In the genomic region with DNA sequence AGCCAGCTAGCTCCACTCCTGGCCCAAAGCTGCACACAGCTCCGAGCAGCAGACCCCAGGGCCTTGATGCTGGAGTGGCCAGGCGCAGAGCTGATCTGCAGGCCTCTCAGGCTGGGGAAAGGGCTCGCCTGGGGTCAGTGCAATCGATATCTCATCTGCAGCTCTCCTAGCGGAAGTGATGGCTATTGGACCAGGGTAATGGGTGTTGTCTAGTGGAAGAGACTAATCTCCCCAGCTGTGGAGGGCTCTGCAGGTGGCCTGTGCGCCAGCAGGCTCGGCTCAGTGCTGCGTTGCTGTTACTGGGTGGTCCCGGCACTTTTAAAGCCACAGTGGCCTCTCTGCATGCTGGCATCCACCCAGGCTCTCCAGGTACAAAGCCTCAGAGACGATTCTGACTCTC, we compare ENCODE assay signal across 20 mouse cellular contexts. TPM values are rescaled to one million over a fixed set of nuclear protein-coding genes. Genes with fewer than 3 reads are reported as not detected.
DNase-seq lines count a peak whose midpoint lies in the region; ATAC-seq lines count a peak whose summit lies in the region.
"Had no signal": no experiment of that assay in that cellular context is flagged by ENCODE, and none has a peak within 500 bp of the region (broad histone marks: within the 10 kb centered on the region; RNA-seq: fewer than 3 reads in every experiment).

No protein-coding gene starts in this region.

- peak; percentile 34 for DNase-seq in hindbrain, embryonic 11.5 days (ENCODE audit: low spot score)
- DNase-seq in midbrain, embryonic 11.5 days (ENCODE audit: low spot score, missing footprints) = no peak
- DNase-seq in embryonic facial prominence, embryonic 11.5 days (ENCODE audit: low spot score) = no peak
- DNase-seq in retina, postnatal 1 day = peak; percentile 65
- no peak for DNase-seq in heart, postnatal 36 days
- DNase-seq: cerebellum, adult 2 months; gastrocnemius, postnatal 25 days; heart, adult 2 months; heart, postnatal 4 days; kidney, adult 18-20 months; kidney, postnatal 36 days; layer of hippocampus, adult 9-11 months; liver, postnatal 0 days; lung, postnatal 10 days; thymus, postnatal 14 days had no signal

- no peaks in the 10 kb centered on the region for H3K9me3 ChIP-seq in hindbrain, embryonic 11.5 days (ENCODE audit: control insufficient read depth, low read length)
- H3K9me3 ChIP-seq in hindbrain, embryonic 16.5 days (ENCODE audit: control insufficient read depth, low read length) = no peaks in the 10 kb centered on the region
- no peaks in the 10 kb centered on the region for H3K9me3 ChIP-seq in midbrain, embryonic 11.5 days (ENCODE audit: control insufficient read depth, low read length)
- no peaks in the 10 kb centered on the region for H3K9me3 ChIP-seq in midbrain, embryonic 16.5 days (replicated peaks; ENCODE audit: control insufficient read depth, low read length, poor library complexity, severe bottlenecking)
- H3K9me3 ChIP-seq in embryonic facial prominence, embryonic 11.5 days (replicated peaks; ENCODE audit: control insufficient read depth, low read length) = no peaks in the 10 kb centered on the region
- H3K9me3 ChIP-seq: neural tube, embryonic 12.5 days had no signal

- H3K36me3 ChIP-seq in hindbrain, embryonic 11.5 days (ENCODE audit: control insufficient read depth, insufficient read depth, low read length) = no peaks in the 10 kb centered on the region
- H3K36me3 ChIP-seq in hindbrain, embryonic 16.5 days (ENCODE audit: control insufficient read depth, insufficient read depth, low read length) = no peaks in the 10 kb centered on the region
- H3K36me3 ChIP-seq in midbrain, embryonic 11.5 days (ENCODE audit: control insufficient read depth, insufficient read depth, low read length) = no peaks in the 10 kb centered on the region
- H3K36me3 ChIP-seq in midbrain, embryonic 16.5 days (ENCODE audit: control insufficient read depth, insufficient read depth, low read length) = no peaks in the 10 kb centered on the region
- no peaks in the 10 kb centered on the region for H3K36me3 ChIP-seq in embryonic facial prominence, embryonic 11.5 days (replicated peaks; ENCODE audit: control insufficient read depth, insufficient read depth, low read depth, low read length)
- H3K36me3 ChIP-seq: neural tube, embryonic 12.5 days had no signal

- peaks cover 4% of the 10 kb centered on the region; the same call in 1 of the 2 replicates for H3K27me3 ChIP-seq in hindbrain, embryonic 11.5 days (ENCODE audit: control insufficient read depth, insufficient read depth, low read length)
- no peaks in the 10 kb centered on the region; the same call in 1 of the 2 replicates for H3K27me3 ChIP-seq in hindbrain, embryonic 16.5 days (replicated peaks; ENCODE audit: control insufficient read depth, insufficient read depth, low read length)
- no peaks in the 10 kb centered on the region; the same call in none of the 2 replicates for H3K27me3 ChIP-seq in midbrain, embryonic 11.5 days (ENCODE audit: control insufficient read depth, insufficient read depth, low read length)
- H3K27me3 ChIP-seq in midbrain, embryonic 16.5 days (ENCODE audit: control insufficient read depth, insufficient read depth, low read depth, low read length) = peaks cover 5% of the 10 kb centered on the region; the same call in 1 of the 2 replicates
- H3K27me3 ChIP-seq in embryonic facial prominence, embryonic 11.5 days (ENCODE audit: control insufficient read depth, insufficient read depth, low read length) = no peaks in the 10 kb centered on the region

- H3K4me2 ChIP-seq in hindbrain, embryonic 11.5 days (replicated peaks; ENCODE audit: low read depth, low read length) = no peak overlapping the region
- no peak overlapping the region for H3K4me2 ChIP-seq in hindbrain, embryonic 16.5 days (ENCODE audit: low read length)
- H3K4me2 ChIP-seq in midbrain, embryonic 11.5 days = no peak overlapping the region
- no peak overlapping the region for H3K4me2 ChIP-seq in midbrain, embryonic 16.5 days (ENCODE audit: low read length)
- H3K4me2 ChIP-seq in embryonic facial prominence, embryonic 11.5 days (ENCODE audit: low read depth, low read length) = no peak overlapping the region
- H3K4me2 ChIP-seq: neural tube, embryonic 12.5 days had no signal

- no peak for ATAC-seq in hindbrain, embryonic 11.5 days (ENCODE audit: low FRiP score)
- no peak for ATAC-seq in hindbrain, embryonic 16.5 days
- ATAC-seq in midbrain, embryonic 11.5 days (ENCODE audit: low FRiP score) = peak; percentile 55; the same call in 1 of the 2 replicates
- no peak for ATAC-seq in midbrain, embryonic 16.5 days
- 0 out of 2 replicates have a peak, but pooled peaks have one; percentile 40 for ATAC-seq in embryonic facial prominence, embryonic 11.5 days (replicated peaks; ENCODE audit: insufficient number of reproducible peaks, low FRiP score, low TSS enrichment, low read depth)
- ATAC-seq: forebrain, embryonic 14.5 days; liver, postnatal 0 days had no signal

- H3K4me3 ChIP-seq in hindbrain, embryonic 11.5 days (ENCODE audit: low read depth, low read length) = no peak overlapping the region
- H3K4me3 ChIP-seq in hindbrain, embryonic 16.5 days (ENCODE audit: low read length) = no peak overlapping the region
- no peak overlapping the region for H3K4me3 ChIP-seq in midbrain, embryonic 11.5 days (ENCODE audit: low read depth, low read length)
- no peak overlapping the region for H3K4me3 ChIP-seq in midbrain, embryonic 16.5 days (ENCODE audit: low read depth, low read length)
- no peak overlapping the region for H3K4me3 ChIP-seq in embryonic facial prominence, embryonic 11.5 days (ENCODE audit: low read depth, low read length)
- H3K4me3 ChIP-seq: heart, adult 2 months; left cerebral cortex, adult 2 months; neural tube, embryonic 12.5 days had no signal

- 0 out of 2 replicates have a peak, but pooled peaks cover 3% of the 10 kb centered on the region for H3K4me1 ChIP-seq in hindbrain, embryonic 11.5 days (replicated peaks; ENCODE audit: control insufficient read depth, insufficient read depth, low read length)
- H3K4me1 ChIP-seq in hindbrain, embryonic 16.5 days (ENCODE audit: control insufficient read depth, insufficient read depth, low read depth, low read length) = no peaks in the 10 kb centered on the region
- peaks cover 7% of the 10 kb centered on the region for H3K4me1 ChIP-seq in midbrain, embryonic 11.5 days (ENCODE audit: control insufficient read depth, insufficient read depth, low read length)
- H3K4me1 ChIP-seq in midbrain, embryonic 16.5 days (ENCODE audit: control insufficient read depth, insufficient read depth, low read length) = no peaks in the 10 kb centered on the region
- H3K4me1 ChIP-seq in embryonic facial prominence, embryonic 11.5 days (ENCODE audit: control insufficient read depth, insufficient read depth, low read length) = peaks cover 7% of the 10 kb centered on the region

- intact Hi-C loops in heart, postnatal 36 days (cut with DNase I) = no loop called here

- H3K9ac ChIP-seq in hindbrain, embryonic 11.5 days (ENCODE audit: low read depth, low read length) = no peak overlapping the region
- H3K9ac ChIP-seq in hindbrain, embryonic 16.5 days (ENCODE audit: low read depth, low read length) = no peak overlapping the region
- H3K9ac ChIP-seq in midbrain, embryonic 11.5 days (ENCODE audit: low read length) = no peak overlapping the region; the same call in 1 of the 2 replicates
- H3K9ac ChIP-seq in midbrain, embryonic 16.5 days (ENCODE audit: low read depth, low read length) = no peak overlapping the region; the same call in 1 of the 2 replicates
- no peak overlapping the region for H3K9ac ChIP-seq in embryonic facial prominence, embryonic 11.5 days (replicated peaks; ENCODE audit: low read length)
- H3K9ac ChIP-seq: liver, postnatal 0 days; neural tube, embryonic 12.5 days had no signal

- H3K27ac ChIP-seq in hindbrain, embryonic 11.5 days (ENCODE audit: low read depth, low read length) = no peak overlapping the region
- no peak overlapping the region for H3K27ac ChIP-seq in hindbrain, embryonic 16.5 days (ENCODE audit: low read depth, low read length)
- H3K27ac ChIP-seq in midbrain, embryonic 11.5 days (ENCODE audit: low read depth, low read length) = no peak overlapping the region; the same call in 1 of the 2 replicates
- H3K27ac ChIP-seq in midbrain, embryonic 16.5 days (ENCODE audit: low read length) = no peak overlapping the region
- H3K27ac ChIP-seq in embryonic facial prominence, embryonic 11.5 days (replicated peaks; ENCODE audit: low read depth, low read length) = no peak overlapping the region
- H3K27ac ChIP-seq: heart, adult 2 months; left cerebral cortex, adult 2 months; neural tube, embryonic 12.5 days had no signal

- WGBS in hindbrain, embryonic 11.5 days = 21% methylated on average over 10 of the region's 10 CpGs
- WGBS in hindbrain, embryonic 16.5 days = 34% methylated on average over 8 of the region's 10 CpGs
- WGBS in midbrain, embryonic 11.5 days = 23% methylated on average over 10 of the region's 10 CpGs
- 26% methylated on average over 10 of the region's 10 CpGs for WGBS in midbrain, embryonic 16.5 days
- WGBS in embryonic facial prominence, embryonic 11.5 days = 19% methylated on average over 10 of the region's 10 CpGs

RNA-seq across cellular contexts. Expression of a gene that starts 46.7 kb away (rescaled TPM):
- 82.7 and 86.9 TPM in 2 replicates for polyA plus RNA-seq in hindbrain, embryonic 11.5 days (2014; fragmentation: Nextera tagmentation; extraction: Ambion mirVana)
- polyA plus RNA-seq in hindbrain, embryonic 16.5 days (2015; fragmentation: Nextera tagmentation; extraction: Ambion mirVana) = 42.8 and 44.2 TPM in 2 replicates
- polyA plus RNA-seq in midbrain, embryonic 11.5 days (2014; fragmentation: Nextera tagmentation; extraction: Ambion mirVana) = 92.6 and 97.5 TPM in 2 replicates
- 43.1 and 53.4 TPM in 2 replicates for polyA plus RNA-seq in midbrain, embryonic 16.5 days (2015; fragmentation: Nextera tagmentation; extraction: Ambion mirVana)
- polyA plus RNA-seq in embryonic facial prominence, embryonic 11.5 days (2014; fragmentation: Nextera tagmentation; extraction: Ambion mirVana) = 89.2 and 107 TPM in 2 replicates
- 10 to 100 TPM; 13.1 to 13.7 TPM for total RNA-seq in heart, postnatal 36 days (2021)

RNA-seq across cellular contexts. Expression of a gene that starts 55.8 kb away (rescaled TPM):
- polyA plus RNA-seq in hindbrain, embryonic 11.5 days (2014; fragmentation: Nextera tagmentation; extraction: Ambion mirVana) = 10.3 and 11.0 TPM in 2 replicates
- 13.0 and 16.1 TPM in 2 replicates for polyA plus RNA-seq in hindbrain, embryonic 16.5 days (2015; fragmentation: Nextera tagmentation; extraction: Ambion mirVana)
- polyA plus RNA-seq in midbrain, embryonic 11.5 days (2014; fragmentation: Nextera tagmentation; extraction: Ambion mirVana) = 9.6 and 10.3 TPM in 2 replicates
- polyA plus RNA-seq in midbrain, embryonic 16.5 days (2015; fragmentation: Nextera tagmentation; extraction: Ambion mirVana) = 10.3 and 12.0 TPM in 2 replicates
- 11.2 and 14.5 TPM in 2 replicates for polyA plus RNA-seq in embryonic facial prominence, embryonic 11.5 days (2014; fragmentation: Nextera tagmentation; extraction: Ambion mirVana)
- 1 to 10 TPM; 3.9 to 6.8 TPM for total RNA-seq in heart, postnatal 36 days (2021)

Comparison
In these comparisons a context has a peak if more than half of its experiments do, and no peak if none do; other contexts are left out.
1. ATAC-seq: peak in midbrain, embryonic 11.5 days (single experiment) and embryonic facial prominence, embryonic 11.5 days (single experiment); none in hindbrain, embryonic 11.5 days (single experiment), hindbrain, embryonic 16.5 days (single experiment) and midbrain, embryonic 16.5 days (single experiment).
2. DNase-seq: peak in hindbrain, embryonic 11.5 days (single experiment) and retina, postnatal 1 day (single experiment); none in midbrain, embryonic 11.5 days (single experiment), embryonic facial prominence, embryonic 11.5 days (single experiment) and heart, postnatal 36 days (0 of 2).